Mouse (Mus musculus) CH12.LX (cell line): ENCODE measurements around the gene Apoc2. TPM values are rescaled to one million over a fixed set of nuclear protein-coding genes. Genes with fewer than 3 reads are reported as not detected.

Experiments
- DNase-seq: peaks from one replicate; pipeline ENCODE4 v3.0.0-alpha.2; 2013; ENCODE audit errors: extremely low read depth
- H3K27ac ChIP-seq: 2 replicates; pipeline ENCODE4 v1.5.1; 2012; ENCODE audit warnings: low read depth, mild to moderate bottlenecking, control low read depth, moderate library complexity; ENCODE audit not compliant: insufficient read depth
- H3K27me3 ChIP-seq: replicated peaks from 2 replicates; pipeline ENCODE3; 2012; ENCODE audit warnings: inconsistent platforms
- H3K36me3 ChIP-seq, 2 experiments: replicated peaks in 1 of 2; 2 replicates each; pipeline versions ENCODE3 to v1.6.1; 2012; ENCODE audit warnings: inconsistent platforms in 1 of 2, low read length in 1 of 2, mild to moderate bottlenecking in 1 of 2, mixed read lengths in 1 of 2, moderate library complexity in 1 of 2; ENCODE audit not compliant: control insufficient read depth in 1 of 2, insufficient read depth in 1 of 2
- H3K4me1 ChIP-seq, 2 experiments: 2 replicates each; pipeline ENCODE4 v1.6.1; 2012; ENCODE audit warnings: inconsistent platforms in 1 of 2, moderate library complexity in 1 of 2; ENCODE audit not compliant: insufficient read depth in 2 of 2, control insufficient read depth in 1 of 2
- H3K4me2 ChIP-seq: 2 replicates; pipeline ENCODE4 v1.6.1; 2012; ENCODE audit warnings: low read depth, mild to moderate bottlenecking, control low read depth; ENCODE audit not compliant: poor library complexity, insufficient read depth, severe bottlenecking
- H3K4me3 ChIP-seq, 3 experiments: fragments of 150-350 bp in 1 of 3; sonication (generic) in 1 of 3; replicated peaks in 1 of 3; 2 replicates each; pipeline versions ENCODE3 to v1.5.1; 2011 to 2012; ENCODE audit warnings: low read depth in 2 of 3, low read length in 2 of 3, mild to moderate bottlenecking in 2 of 3, moderate library complexity in 2 of 3, control low read depth in 1 of 3, improper control_type of control experiment in 1 of 3, inconsistent platforms in 1 of 3, mixed read lengths in 1 of 3; ENCODE audit not compliant: poor library complexity in 1 of 3
- H3K79me2 ChIP-seq: replicated peaks from 2 replicates; pipeline ENCODE4 v1.6.1; 2012; ENCODE audit warnings: mild to moderate bottlenecking, moderate library complexity; ENCODE audit not compliant: control insufficient read depth, poor library complexity, insufficient read depth, severe bottlenecking; ENCODE audit errors: extremely low read depth
- H3K9ac ChIP-seq: 2 replicates; pipeline ENCODE4 v1.6.1; 2012; ENCODE audit warnings: low read depth, mild to moderate bottlenecking, control low read depth, moderate library complexity; ENCODE audit not compliant: insufficient read depth
- H3K9me3 ChIP-seq: replicated peaks from 2 replicates; pipeline ENCODE3; 2012; ENCODE audit warnings: low read length, inconsistent platforms, mixed read lengths
- CHD1 ChIP-seq: IDR thresholded peaks from 2 replicates; pipeline ENCODE4 v1.6.1; 2012; ENCODE audit warnings: low read depth, low read length, improper control_type of control experiment, inconsistent platforms
- CHD2 ChIP-seq: IDR thresholded peaks from 2 replicates; pipeline ENCODE4 v1.6.1; 2011; ENCODE audit warnings: low read length, improper control_type of control experiment
- CTCF ChIP-seq, 2 experiments: IDR thresholded peaks in 1 of 2; conservative IDR thresholded peaks in 1 of 2; 2 replicates each; pipeline ENCODE4 v1.5.1; 2011 to 2012; ENCODE audit warnings: low read depth in 2 of 2, low read length in 2 of 2, improper control_type of control experiment in 1 of 2, inconsistent platforms in 1 of 2, mild to moderate bottlenecking in 1 of 2, moderate library complexity in 1 of 2
- E2F4 ChIP-seq: IDR thresholded peaks from 2 replicates; pipeline ENCODE4 v1.6.1; 2011; ENCODE audit warnings: low read depth, low read length, improper control_type of control experiment; ENCODE audit not compliant: insufficient replicate concordance
- ELF1 ChIP-seq: IDR thresholded peaks from 2 replicates; pipeline ENCODE4 v1.6.1; 2014; ENCODE audit warnings: low read depth, mild to moderate bottlenecking, inconsistent platforms, low read length, improper control_type of control experiment
- EP300 ChIP-seq: IDR thresholded peaks from 2 replicates; pipeline ENCODE4 v1.6.1; 2011; ENCODE audit warnings: low read length, improper control_type of control experiment
- ETS1 ChIP-seq: conservative IDR thresholded peaks from 2 replicates; pipeline ENCODE4 v1.6.1; 2012; ENCODE audit warnings: low read depth, mild to moderate bottlenecking, inconsistent platforms, low read length, improper control_type of control experiment, moderate library complexity
- HCFC1 ChIP-seq: IDR thresholded peaks from 2 replicates; pipeline ENCODE4 v1.6.1; 2012; ENCODE audit warnings: low read depth, mild to moderate bottlenecking, inconsistent platforms, low read length, improper control_type of control experiment
- IRF4 ChIP-seq: IDR thresholded peaks from 2 replicates; pipeline ENCODE4 v1.6.1; 2014; ENCODE audit warnings: low read depth, mild to moderate bottlenecking, inconsistent platforms, low read length, improper control_type of control experiment
- JUN ChIP-seq: IDR thresholded peaks from 2 replicates; pipeline ENCODE4 v1.6.1; 2011; ENCODE audit warnings: low read depth, mild to moderate bottlenecking, low read length, improper control_type of control experiment, moderate library complexity; ENCODE audit not compliant: insufficient read depth
- JUND ChIP-seq: conservative IDR thresholded peaks from 2 replicates; pipeline ENCODE4 v1.6.1; 2011; ENCODE audit warnings: low read depth, low read length, improper control_type of control experiment
- KAT2A ChIP-seq: IDR thresholded peaks from 2 replicates; pipeline ENCODE4 v1.6.1; 2012; ENCODE audit warnings: low read length, improper control_type of control experiment, inconsistent platforms; ENCODE audit not compliant: insufficient replicate concordance
- MAFK ChIP-seq: IDR thresholded peaks from 2 replicates; pipeline ENCODE4 v1.6.1; 2011; ENCODE audit warnings: low read length, improper control_type of control experiment; ENCODE audit not compliant: insufficient replicate concordance
- MAZ ChIP-seq: IDR thresholded peaks from 2 replicates; pipeline ENCODE4 v1.6.1; 2012; ENCODE audit warnings: low read depth, mild to moderate bottlenecking, inconsistent platforms, low read length, improper control_type of control experiment, moderate library complexity
- MEF2A ChIP-seq: IDR thresholded peaks from 2 replicates; pipeline ENCODE4 v1.6.1; 2014; ENCODE audit warnings: low read depth, mild to moderate bottlenecking, inconsistent platforms, low read length, improper control_type of control experiment, borderline replicate concordance
- MXI1 ChIP-seq: IDR thresholded peaks from 2 replicates; pipeline ENCODE4 v1.6.1; 2011; ENCODE audit warnings: mild to moderate bottlenecking, low read depth, low read length, improper control_type of control experiment
- MYC ChIP-seq: IDR thresholded peaks from 2 replicates; pipeline ENCODE4 v1.6.1; 2011; ENCODE audit warnings: low read depth, mild to moderate bottlenecking, improper control_type of control experiment, low read length
- NRF1 ChIP-seq: IDR thresholded peaks from 2 replicates; pipeline ENCODE4 v1.6.1; 2014; ENCODE audit warnings: low read depth, mild to moderate bottlenecking, inconsistent platforms, low read length, improper control_type of control experiment, moderate library complexity
- PAX5 ChIP-seq: IDR thresholded peaks from 2 replicates; pipeline ENCODE4 v1.6.1; 2012; ENCODE audit warnings: low read length, inconsistent platforms, mixed read lengths
- POLR2AphosphoS2 ChIP-seq: IDR thresholded peaks from 2 replicates; pipeline ENCODE4 v1.6.1; 2011; ENCODE audit warnings: low read depth, low read length, improper control_type of control experiment
- RCOR1 ChIP-seq: conservative IDR thresholded peaks from 2 replicates; pipeline ENCODE4 v1.6.1; 2012; ENCODE audit warnings: low read depth, mild to moderate bottlenecking, inconsistent platforms, low read length, improper control_type of control experiment
- TBP ChIP-seq: conservative IDR thresholded peaks from 2 replicates; pipeline ENCODE4 v1.6.1; 2011; ENCODE audit warnings: low read depth, low read length, improper control_type of control experiment
- UBTF ChIP-seq: IDR thresholded peaks from 2 replicates; pipeline ENCODE4 v1.6.1; 2012; ENCODE audit warnings: low read depth, mild to moderate bottlenecking, inconsistent platforms, low read length, improper control_type of control experiment, moderate library complexity
- USF2 ChIP-seq: conservative IDR thresholded peaks from 2 replicates; pipeline ENCODE4 v1.6.1; 2011; ENCODE audit warnings: low read depth, low read length, improper control_type of control experiment
- ZKSCAN1 ChIP-seq: IDR thresholded peaks from 2 replicates; pipeline ENCODE4 v1.6.1; 2012; ENCODE audit warnings: low read depth, inconsistent platforms, low read length, improper control_type of control experiment, borderline replicate concordance
- ZMIZ1 ChIP-seq: IDR thresholded peaks from 2 replicates; pipeline ENCODE4 v1.6.1; 2012; ENCODE audit warnings: low read depth, mild to moderate bottlenecking, inconsistent platforms, low read length, improper control_type of control experiment
- ZNF384 ChIP-seq: IDR thresholded peaks from 2 replicates; pipeline ENCODE4 v1.6.1; 2012; ENCODE audit warnings: low read depth, low read length, improper control_type of control experiment, inconsistent platforms
- dilution Hi-C: fragments of 300-500 bp; cut with MboI; formaldehyde crosslinking; loops from 2 replicates; pipeline ENCODE4 v1.14.3; 2020; ENCODE audit warnings: low sequenced_read_pairs; ENCODE audit not compliant: extremely low pct_unique_long_range_greater_than_20kb, extremely low pct_ligation_motif_present
- in situ Hi-C: fragments of 300-500 bp; cut with MboI; formaldehyde crosslinking; loops from 3 replicates; pipeline ENCODE4 v1.14.3; 2019; ENCODE audit warnings: low sequenced_read_pairs, low pct_ligation_motif_present, low pct_unique_long_range_greater_than_20kb, mixed read lengths
- polyA plus RNA-seq: library from polyadenylated mRNA; unstranded; fragments of >175 nt; gene quantifications from 2 replicates; pipeline ENCODE4 v1.2.1, GENCODE M21; 2012; ENCODE audit warnings: low read depth; ENCODE audit not compliant: insufficient read length
- total RNA-seq, 2 experiments: library from RNA; depleted of rRNA; stranded (reverse); fragments of 300-350 nt in 1 of 2; fragments of >200 nt in 1 of 2; gene quantifications; 2 replicates each; pipeline ENCODE4 v1.2.3; 2012 to 2014

The Apoc2 gene
- total and polyA plus RNA-seq, 3 experiments, result not detected

GRCm38 (mm10) chr7:19690845-19691244, 13.1 kb upstream of the Apoc2 start:
- no peaks in the 10 kb centered on the region for H3K9me3 ChIP-seq
- H3K27me3 ChIP-seq, result no peaks in the 10 kb centered on the region
- no peak for DNase-seq
- H3K9ac ChIP-seq, result no peak overlapping the region
- in situ Hi-C loops, result no loop called here
- H3K4me2 ChIP-seq, result no peak overlapping the region
- no peaks in the 10 kb centered on the region for H3K79me2 ChIP-seq
- peaks cover 0 to 1% of the 10 kb centered on the region in 2 experiments for H3K36me3 ChIP-seq
- H3K4me1 ChIP-seq, result peaks cover 0 to 8% of the 10 kb centered on the region in 2 experiments; a peak in 1 of 4 replicates
- TF ChIP-seq MXI1 (no peak), MEF2A (no peak), MAFK (no peak), TBP (no peak), UBTF (no peak), RCOR1 (no peak), EP300 (no peak), E2F4 (no peak), JUND (no peak), ZKSCAN1 (no peak), CTCF (conservative IDR thresholded peaks at IDR 0.05 in 1 of 2, IDR thresholded peaks at IDR 0.05 in 1 of 2; ENCODE audit: low read depth in 2 of 2, low read length in 2 of 2) (no peak), HCFC1 (no peak), CHD2 (no peak), CHD1 (no peak), IRF4 (no peak), ETS1 (no peak), POLR2AphosphoS2 (no peak)
- TF ChIP-seq, all 38 proteins: peak for 0
- dilution Hi-C loops, result no loop called here
- no peak overlapping the region for H3K27ac ChIP-seq
- no peak overlapping the region for H3K4me3 ChIP-seq

GRCm38 (mm10) chr7:19688611-19689010, 10.9 kb upstream of the Apoc2 start:
- Histone ChIP-seq H3K4me2 (no peak overlapping the region), H3K79me2 (no peaks in the 10 kb centered on the region), H3K9ac (no peak overlapping the region), H3K36me3 (no peaks in the 10 kb centered on the region), H3K27me3 (no peaks in the 10 kb centered on the region), H3K4me1 (peaks cover 0 to 18% of the 10 kb centered on the region in 2 experiments; a peak in 2 of 4 replicates), H3K4me3 (no peak overlapping the region), H3K9me3 (no peaks in the 10 kb centered on the region), H3K27ac (no peak overlapping the region)
- in situ Hi-C loops, result no loop called here
- DNase-seq, result no peak
- TF ChIP-seq PAX5 (no peak), CHD1 (no peak), ETS1 (no peak), ZNF384 (no peak), NRF1 (no peak), ZMIZ1 (no peak), MYC (no peak), MAZ (no peak), MEF2A (no peak), USF2 (no peak), ELF1 (no peak), KAT2A (no peak), JUN (no peak)
- dilution Hi-C loops, result no loop called here
